Mouse (Mus musculus) liver, adult 2 months (tissue): Measurements from ENCODE around the gene Wdhd1. TPM values are rescaled to one million over a fixed set of nuclear protein-coding genes. Genes with fewer than 3 reads are reported as not detected.

Experiments used
- DNase-seq: peaks from one replicate; pipeline ENCODE4 v3.0.0-alpha.2; 2011; ENCODE audit warnings: low read depth, low spot score; ENCODE audit errors: extremely low read depth
- H3K27ac ChIP-seq: fragments of 200-500 bp; replicated peaks from 2 replicates; pipeline ENCODE4 v1.5.1; 2012; ENCODE audit warnings: low read depth, mild to moderate bottlenecking, control low read depth, inconsistent platforms, low read length; ENCODE audit not compliant: insufficient read depth
- H3K27me3 ChIP-seq: fragments of 200-500 bp; 2 replicates; pipeline ENCODE4 v1.6.1; 2012; ENCODE audit warnings: mild to moderate bottlenecking, moderate library complexity, low read length, inconsistent platforms; ENCODE audit not compliant: control insufficient read depth, insufficient read depth
- H3K36me3 ChIP-seq: fragments of 200-500 bp; 2 replicates; pipeline ENCODE4 v1.6.1; 2012; ENCODE audit warnings: low read length, inconsistent platforms; ENCODE audit not compliant: control insufficient read depth, insufficient read depth
- H3K4me1 ChIP-seq: fragments of 200-500 bp; 2 replicates; pipeline ENCODE4 v1.6.1; 2011; ENCODE audit warnings: low read length; ENCODE audit not compliant: control insufficient read depth, insufficient read depth
- H3K4me3 ChIP-seq: fragments of 200-500 bp; 2 replicates; pipeline ENCODE4 v1.5.1; 2011; ENCODE audit warnings: low read depth, mild to moderate bottlenecking, control low read depth, low read length, moderate library complexity; ENCODE audit not compliant: insufficient read depth
- H3K79me2 ChIP-seq: fragments of 200-500 bp; 2 replicates; pipeline ENCODE4 v1.6.1; 2012; ENCODE audit warnings: inconsistent platforms, mild to moderate bottlenecking, low read length, moderate library complexity; ENCODE audit not compliant: control insufficient read depth, insufficient read depth
- H3K9ac ChIP-seq: fragments of 200-500 bp; 2 replicates; pipeline ENCODE4 v1.6.1; 2012; ENCODE audit warnings: low read depth, mild to moderate bottlenecking, control low read depth, inconsistent platforms, low read length
- CTCF ChIP-seq: fragments of 200-500 bp; IDR thresholded peaks from 2 replicates; pipeline ENCODE4 v1.5.1; 2011; ENCODE audit warnings: low read depth, low read length, control low read depth
- POLR2A ChIP-seq: fragments of 200-500 bp; IDR thresholded peaks from 2 replicates; pipeline ENCODE4 v1.6.1; 2011; ENCODE audit warnings: low read length, control low read depth; ENCODE audit not compliant: insufficient read depth; ENCODE audit errors: extremely low read depth
- WGBS: fragments of 180-500 bp; shearing (Covaris S2); methylation state at CpG from one replicate; pipeline ENCODE4 v1.1.7; 2018; 5-methylcytosine and 5-hydroxymethylcytosine counted together
- polyA plus RNA-seq: library from polyadenylated mRNA; depleted of rRNA; stranded (reverse); fragments of >200 nt; gene quantifications from 2 replicates; pipeline ENCODE4 v1.2.3, GENCODE M21; 2012
- total RNA-seq: library from RNA; depleted of rRNA; stranded (reverse); fragments of >200 nt; gene quantifications from 2 replicates; pipeline ENCODE4 v1.2.3, GENCODE M21; 2014

The Wdhd1 gene
- total and polyA plus RNA-seq, 2 experiments, result 0.21 to 1.0 TPM

DNA sequence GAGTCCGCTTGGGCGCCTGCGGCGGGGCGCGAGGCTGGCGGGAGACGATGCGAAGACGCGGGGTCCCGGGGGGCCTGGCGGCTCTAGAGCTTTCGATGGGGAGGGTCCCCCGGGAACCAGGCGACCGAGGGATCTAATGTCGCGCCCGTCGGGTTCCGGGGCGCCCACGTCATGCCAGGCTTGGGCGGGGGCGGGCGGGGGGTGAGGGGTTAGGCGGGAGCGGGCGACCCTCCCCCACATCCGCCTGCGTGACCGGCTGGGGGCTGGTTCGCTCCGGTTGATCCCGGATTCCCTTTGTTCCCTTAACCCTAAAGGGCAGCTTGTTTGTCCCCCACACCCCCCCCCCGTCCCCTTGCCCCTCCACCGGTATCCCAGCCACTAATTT, 21.7 kb upstream of the Wdhd1 start:
- Histone ChIP-seq H3K27me3 (no peaks in the 10 kb centered on the region), H3K4me1 (peaks cover 30% of the 10 kb centered on the region), H3K9ac (peak overlapping the region; percentile 97), H3K79me2 (peaks cover 29% of the 10 kb centered on the region), H3K27ac (peak overlapping the region; percentile 84), H3K36me3 (no peaks in the 10 kb centered on the region; the same call in 1 of the 2 replicates), H3K4me3 (peak overlapping the region; percentile 89)
- TF ChIP-seq POLR2A (no peak), CTCF (no peak)
- under 1% methylated on average over 37 of the region's 38 CpGs for WGBS
- DNase-seq, result no peak

DNA sequence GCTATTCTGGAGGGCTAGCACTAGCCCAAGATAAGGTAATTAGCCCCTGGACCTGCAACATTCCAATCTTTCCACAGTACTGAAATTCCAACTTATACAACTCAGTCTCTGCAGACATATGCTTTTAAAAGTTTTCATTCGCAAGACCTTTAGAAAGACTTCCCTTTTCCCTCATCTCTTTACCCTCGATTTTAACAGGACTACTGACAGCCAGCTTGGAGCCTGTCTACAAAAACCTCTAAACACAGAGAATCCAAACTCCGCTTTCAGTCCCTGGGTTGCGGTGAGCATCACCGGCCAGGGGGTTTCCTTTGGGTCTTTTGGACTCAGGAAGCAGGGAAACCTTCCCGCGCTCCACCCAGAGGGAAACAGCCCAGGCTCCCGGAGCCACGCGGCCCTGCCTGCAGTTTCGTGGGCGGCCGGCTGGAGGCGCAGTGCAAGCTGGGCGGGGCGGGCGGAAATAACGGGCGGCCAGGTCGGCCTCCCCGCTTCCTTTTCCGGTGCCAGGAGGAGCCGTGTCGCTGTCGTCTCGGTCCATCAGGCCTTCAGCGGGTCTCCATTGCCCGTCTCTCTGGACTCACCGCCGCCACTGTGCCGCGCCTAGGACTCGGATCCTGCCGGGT, 21.2 kb upstream of the Wdhd1 start, which contains the start of gene Mapk1ip1l:
TSS of gene Mapk1ip1l (plus strand) at position 482 of the 623 bp plus-strand sequence.
- DNase-seq, result peak; percentile 57
- Histone ChIP-seq H3K27ac (peak within 1 kb of the TSS; percentile 89), H3K27me3 (no peaks in the 10 kb centered on the region), H3K36me3 (peaks cover 1% of the 10 kb centered on the region; the same call in 1 of the 2 replicates), H3K4me3 (peak within 1 kb of the TSS; percentile 89), H3K4me1 (peaks cover 25% of the 10 kb centered on the region), H3K79me2 (peaks cover 25% of the 10 kb centered on the region), H3K9ac (peak within 1 kb of the TSS; percentile 97)
- TF ChIP-seq CTCF (peak; percentile 84), POLR2A (peak; percentile 73; the same call in 1 of the 2 replicates)
- whole genome bisulfite sequencing, result under 1% methylated on average over 34 of the region's 34 CpGs

DNA sequence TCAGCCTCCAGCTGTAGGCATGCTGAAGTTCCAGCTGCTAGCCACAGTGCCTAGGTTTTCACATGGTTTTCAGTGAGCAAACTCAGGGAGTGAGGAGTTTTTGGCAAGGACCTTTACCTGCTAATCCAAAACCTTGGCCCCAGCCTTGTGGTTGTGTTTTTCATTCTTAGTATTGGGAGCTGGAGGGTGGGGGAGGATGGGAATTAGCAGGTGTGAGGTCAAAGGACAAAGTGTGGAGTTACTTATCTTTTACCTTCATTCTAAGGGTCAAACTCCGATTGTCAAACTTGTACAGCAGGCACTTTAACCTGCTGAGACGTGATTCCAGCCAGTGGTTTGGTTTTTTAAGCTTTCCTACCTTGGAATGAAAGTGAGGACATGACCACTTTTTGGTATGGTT, 19.6 kb upstream of the Wdhd1 start:
- peak; percentile 99 for DNase-seq
- WGBS, result 20% methylated on average over 2 of the region's 2 CpGs
- Histone ChIP-seq H3K79me2 (peaks cover 17% of the 10 kb centered on the region; the same call in 1 of the 2 replicates), H3K9ac (peak overlapping the region; percentile 74), H3K27ac (peak overlapping the region; percentile 78), H3K4me1 (peaks cover 24% of the 10 kb centered on the region), H3K27me3 (no peaks in the 10 kb centered on the region), H3K36me3 (0 out of 2 replicates have a peak, but pooled peaks cover 2% of the 10 kb centered on the region), H3K4me3 (0 out of 2 replicates have a peak overlapping the region, but pooled peaks have one; percentile 5)
- no peak for TF ChIP-seq CTCF
- no peak for TF ChIP-seq POLR2A

DNA sequence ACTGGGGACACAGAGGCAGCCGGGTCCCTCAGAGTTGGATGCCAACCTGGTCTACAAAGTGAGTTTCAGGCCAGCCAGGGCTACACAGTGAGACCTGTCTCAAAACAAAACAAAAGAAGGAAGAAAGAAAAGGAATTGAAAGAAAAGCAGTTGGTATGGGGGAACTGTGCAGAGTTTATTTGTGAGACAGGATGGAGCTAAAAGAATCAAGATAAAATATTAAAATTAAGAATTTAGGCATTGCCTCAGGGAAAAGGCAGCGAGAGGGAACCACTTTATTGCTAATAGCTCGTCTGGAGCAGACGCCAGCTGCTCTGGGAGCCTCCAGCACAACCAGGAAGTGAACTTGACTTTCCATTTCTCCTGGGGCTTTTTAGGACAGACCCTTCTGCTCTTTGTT, 17.5 kb upstream of the Wdhd1 start:
- Histone ChIP-seq H3K4me3 (no peak overlapping the region), H3K27me3 (no peaks in the 10 kb centered on the region), H3K9ac (no peak overlapping the region), H3K27ac (peak overlapping the region; percentile 92), H3K4me1 (peaks cover 20% of the 10 kb centered on the region), H3K36me3 (peaks cover 14% of the 10 kb centered on the region; the same call in 1 of the 2 replicates), H3K79me2 (peaks cover 7% of the 10 kb centered on the region; the same call in 1 of the 2 replicates)
- WGBS, result 8% methylated on average over 4 of the region's 4 CpGs
- TF ChIP-seq CTCF (no peak), POLR2A (no peak)
- no peak for DNase-seq

DNA sequence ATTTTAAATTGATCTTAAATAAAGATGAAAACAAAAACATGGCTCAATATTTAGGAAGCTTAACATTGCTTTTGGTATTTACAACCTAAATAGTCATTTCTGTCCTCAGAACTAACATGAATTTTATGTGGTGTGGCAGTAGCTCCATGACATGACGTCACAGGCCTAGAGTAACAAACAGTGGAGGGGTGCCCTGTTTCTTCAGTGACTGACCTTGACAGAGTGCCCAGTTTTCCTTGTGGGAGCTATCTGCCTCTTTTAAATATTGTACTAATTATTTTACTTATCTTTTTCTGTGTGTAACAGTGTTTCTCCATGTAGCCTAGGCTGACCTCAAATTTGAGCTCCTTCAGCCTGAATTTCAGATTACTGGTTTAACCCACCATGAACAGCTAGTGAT, 15.1 kb upstream of the Wdhd1 start:
- Histone ChIP-seq H3K4me1 (peaks cover 18% of the 10 kb centered on the region), H3K36me3 (peaks cover 14% of the 10 kb centered on the region; the same call in 1 of the 2 replicates), H3K27me3 (no peaks in the 10 kb centered on the region), H3K79me2 (no peaks in the 10 kb centered on the region; the same call in 1 of the 2 replicates), H3K27ac (no peak overlapping the region), H3K4me3 (no peak overlapping the region), H3K9ac (no peak overlapping the region)
- DNase-seq, result peak; percentile 70
- WGBS, result 8% methylated on average over 1 of the region's 1 CpGs
- TF ChIP-seq CTCF, result no peak
- TF ChIP-seq POLR2A, result no peak

DNA sequence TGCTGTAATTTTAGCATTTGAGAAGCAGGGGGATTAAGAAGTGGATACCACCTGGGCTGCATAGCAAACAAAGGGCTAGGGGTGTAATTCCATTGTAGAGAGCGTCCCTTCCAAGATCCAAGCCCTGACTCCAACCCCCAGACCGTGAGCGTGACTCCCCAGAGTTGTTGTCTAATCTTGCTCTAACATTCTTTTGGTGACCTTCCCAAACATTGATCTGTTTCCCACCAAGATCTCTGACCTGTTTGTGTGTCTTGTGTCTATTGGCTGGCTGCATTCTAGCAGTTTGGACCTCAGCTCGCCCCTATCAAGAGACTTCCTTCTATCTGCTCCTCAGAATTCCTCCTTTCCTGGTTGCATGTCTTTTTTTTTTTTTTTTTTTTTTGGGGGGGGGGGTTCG, 10.4 kb upstream of the Wdhd1 start:
- peak; percentile 51 for DNase-seq
- WGBS, result 24% methylated on average over 4 of the region's 5 CpGs
- Histone ChIP-seq H3K79me2 (peaks cover 6% of the 10 kb centered on the region; the same call in 1 of the 2 replicates), H3K9ac (no peak overlapping the region), H3K4me1 (peaks cover 16% of the 10 kb centered on the region), H3K27ac (no peak overlapping the region; the same call in 1 of the 2 replicates), H3K36me3 (peaks cover 12% of the 10 kb centered on the region; the same call in 1 of the 2 replicates), H3K27me3 (no peaks in the 10 kb centered on the region), H3K4me3 (no peak overlapping the region)
- no peak for TF ChIP-seq POLR2A
- TF ChIP-seq CTCF, result no peak
